Mouse (Mus musculus) embryonic fibroblast, embryonic 13.5 days (primary cell): Measurements from ENCODE around the gene Cyp8b1. TPM values are rescaled to one million over a fixed set of nuclear protein-coding genes. Genes with fewer than 3 reads are reported as not detected.

Experiments used
- H3K27ac ChIP-seq: 2 replicates; pipeline ENCODE4 v1.5.1; 2012; ENCODE audit warnings: low read length, control low read depth, inconsistent platforms; ENCODE audit not compliant: insufficient read depth
- H3K4me1 ChIP-seq: 2 replicates; pipeline ENCODE4 v1.6.1; 2011; ENCODE audit warnings: low read length; ENCODE audit not compliant: control insufficient read depth, insufficient read depth
- H3K4me3 ChIP-seq: 2 replicates; pipeline ENCODE4 v1.5.1; 2011; ENCODE audit warnings: mild to moderate bottlenecking, control low read depth, low read length; ENCODE audit not compliant: insufficient read depth
- CTCF ChIP-seq: IDR thresholded peaks from 2 replicates; pipeline ENCODE4 v1.5.1; 2011; ENCODE audit warnings: mild to moderate bottlenecking, control low read depth, low read length, moderate library complexity, borderline replicate concordance; ENCODE audit not compliant: insufficient read depth
- POLR2A ChIP-seq: IDR thresholded peaks from 2 replicates; pipeline ENCODE4 v1.6.1; 2011; ENCODE audit warnings: low read depth, mild to moderate bottlenecking, control low read depth, low read length, moderate library complexity
- polyA plus RNA-seq: library from polyadenylated mRNA; stranded (reverse); fragments of >200 nt; gene quantifications from 2 replicates; pipeline ENCODE4 v1.2.4, GENCODE M21; 2011; ENCODE audit warnings: low read depth; ENCODE audit not compliant: missing spikeins, insufficient read length

The Cyp8b1 gene
- polyA plus RNA-seq, 1 experiment, result not detected

GRCm38 (mm10) chr9:121923443-121923842 is 7.3 kb upstream of the Cyp8b1 start:
- TF ChIP-seq CTCF, result no peak
- no peak for TF ChIP-seq POLR2A
- Histone ChIP-seq H3K4me3 (no peak overlapping the region), H3K4me1 (no peaks in the 10 kb centered on the region), H3K27ac (no peak overlapping the region)

GRCm38 (mm10) chr9:121919027-121919501 is 3.0 kb upstream of the Cyp8b1 start:
- TF ChIP-seq CTCF (no peak), POLR2A (no peak)
- Histone ChIP-seq H3K4me3 (no peak overlapping the region), H3K4me1 (no peaks in the 10 kb centered on the region), H3K27ac (no peak overlapping the region)

GRCm38 (mm10) chr9:121915056-121915455 is 1.0 kb downstream of the Cyp8b1 start:
- no peak overlapping the region for H3K4me3 ChIP-seq
- no peaks in the 10 kb centered on the region for H3K4me1 ChIP-seq
- H3K27ac ChIP-seq, result no peak overlapping the region
- TF ChIP-seq POLR2A (no peak), CTCF (no peak)

- no peaks in the 10 kb centered on the region for H3K4me1 ChIP-seq
- TF ChIP-seq CTCF (no peak), POLR2A (no peak)
- H3K27ac ChIP-seq, result no peak overlapping the region
- H3K4me3 ChIP-seq, result no peak overlapping the region
Observed at GRCm38 (mm10) chr9:121914226-121914757, 1.8 kb downstream of the Cyp8b1 start.

GRCm38 (mm10) chr9:121912786-121913185 is 3.3 kb downstream of the Cyp8b1 start:
- Histone ChIP-seq H3K27ac (no peak overlapping the region), H3K4me3 (no peak overlapping the region), H3K4me1 (no peaks in the 10 kb centered on the region)
- TF ChIP-seq POLR2A (no peak), CTCF (no peak)

- no peak for TF ChIP-seq POLR2A
- no peak for TF ChIP-seq CTCF
- H3K4me1 ChIP-seq, result no peaks in the 10 kb centered on the region
- no peak overlapping the region for H3K27ac ChIP-seq
- H3K4me3 ChIP-seq, result no peak overlapping the region
Observed at GRCm38 (mm10) chr9:121911196-121911595, 4.9 kb downstream of the Cyp8b1 start.

- no peak overlapping the region for H3K4me3 ChIP-seq
- TF ChIP-seq POLR2A (no peak), CTCF (no peak)
- H3K27ac ChIP-seq, result no peak overlapping the region
- no peaks in the 10 kb centered on the region for H3K4me1 ChIP-seq
Observed at GRCm38 (mm10) chr9:121909635-121910034, 6.5 kb downstream of the Cyp8b1 start.

- Histone ChIP-seq H3K4me3 (no peak overlapping the region), H3K27ac (no peak overlapping the region), H3K4me1 (no peaks in the 10 kb centered on the region)
- TF ChIP-seq POLR2A (no peak), CTCF (no peak)
Observed at GRCm38 (mm10) chr9:121908321-121908720, 7.8 kb downstream of the Cyp8b1 start.

- no peaks in the 10 kb centered on the region for H3K4me1 ChIP-seq
- no peak overlapping the region for H3K4me3 ChIP-seq
- no peak overlapping the region for H3K27ac ChIP-seq
- no peak for TF ChIP-seq POLR2A
- TF ChIP-seq CTCF, result no peak
Observed at GRCm38 (mm10) chr9:121907356-121908070, 8.6 kb downstream of the Cyp8b1 start.

GRCm38 (mm10) chr9:121906456-121906855 is 9.6 kb downstream of the Cyp8b1 start:
- TF ChIP-seq CTCF (no peak), POLR2A (no peak)
- Histone ChIP-seq H3K4me3 (no peak overlapping the region), H3K27ac (no peak overlapping the region), H3K4me1 (no peaks in the 10 kb centered on the region)
